Mouse (Mus musculus): ENCODE measurements at regions not wholly inside any gene's neighbourhood (a gene's known extent, or its start where the extent isn't known, plus 50 kb on each side); places are given as distances from the start of the nearest gene placed in this dataset.

- Histone ChIP-seq H3K36me3 (ENCODE audit: control insufficient read depth, insufficient read depth, low read length) (no peaks in the 10 kb centered on the region), H3K27ac (replicated peaks in 1 of 2; ENCODE audit: control insufficient read depth in 1 of 2, insufficient read depth in 1 of 2, low read depth in 2 of 2, low read length in 2 of 2) (no peak overlapping the region), H3K9ac (ENCODE audit: low read length) (no peak overlapping the region), H3K9me3 (ENCODE audit: control insufficient read depth, low read length) (no peaks in the 10 kb centered on the region), H3K4me3 (ENCODE audit: control insufficient read depth in 1 of 2, insufficient read depth in 1 of 2, low read depth in 1 of 2, low read length in 2 of 2) (no peak overlapping the region), H3K4me1 (ENCODE audit: control insufficient read depth in 2 of 2, insufficient read depth in 2 of 2, low read length in 2 of 2) (no peaks in the 10 kb centered on the region), H3K27me3 (ENCODE audit: control insufficient read depth, insufficient read depth, low read length) (no peaks in the 10 kb centered on the region), H3K4me2 (ENCODE audit: low read length) (no peak overlapping the region)
- no peak for ATAC-seq (ENCODE audit: insufficient number of reproducible peaks, insufficient read depth, low FRiP score, low read depth)
These were observed 695.7 kb upstream of the Kif18a start for GRCm38 (mm10) chr2:108584799-108585198.

DNA sequence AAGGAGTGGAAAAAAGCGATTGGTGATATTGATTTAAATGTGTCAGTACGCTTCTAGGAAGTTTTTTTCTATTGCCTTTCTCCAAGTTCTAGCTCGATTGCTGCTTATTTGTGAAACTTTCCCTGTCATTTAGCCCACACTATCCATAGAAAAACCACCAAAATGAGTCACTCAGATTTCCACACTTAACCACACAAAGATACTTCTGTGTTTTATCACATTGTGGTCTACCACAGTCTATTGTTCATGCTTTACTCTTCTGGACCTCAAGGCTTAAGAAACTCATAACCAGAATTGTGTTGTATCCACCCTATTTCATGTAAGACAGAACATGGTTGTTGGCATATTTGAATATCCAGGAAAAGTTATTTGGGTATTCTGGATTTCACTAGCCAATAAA is 687.0 kb upstream of the Kif18a start:
- ATAC-seq (ENCODE audit: insufficient number of reproducible peaks, insufficient read depth, low FRiP score, low read depth) = no peak
- H3K4me1 ChIP-seq (ENCODE audit: control insufficient read depth in 2 of 2, insufficient read depth in 2 of 2, low read length in 2 of 2) = no peaks in the 10 kb centered on the region
- H3K27me3 ChIP-seq (ENCODE audit: control insufficient read depth, insufficient read depth, low read length) = no peaks in the 10 kb centered on the region
- H3K4me2 ChIP-seq (ENCODE audit: low read length) = no peak overlapping the region
- H3K27ac ChIP-seq (replicated peaks in 1 of 2; ENCODE audit: control insufficient read depth in 1 of 2, insufficient read depth in 1 of 2, low read depth in 2 of 2, low read length in 2 of 2) = no peak overlapping the region
- no peak overlapping the region for H3K4me3 ChIP-seq (ENCODE audit: control insufficient read depth in 1 of 2, insufficient read depth in 1 of 2, low read depth in 1 of 2, low read length in 2 of 2)
- WGBS = 78% methylated on average over 3 of the region's 3 CpGs
- H3K36me3 ChIP-seq (ENCODE audit: control insufficient read depth, insufficient read depth, low read length) = no peaks in the 10 kb centered on the region
- H3K9ac ChIP-seq (ENCODE audit: low read length) = no peak overlapping the region
- H3K9me3 ChIP-seq (ENCODE audit: control insufficient read depth, low read length) = no peaks in the 10 kb centered on the region

DNA sequence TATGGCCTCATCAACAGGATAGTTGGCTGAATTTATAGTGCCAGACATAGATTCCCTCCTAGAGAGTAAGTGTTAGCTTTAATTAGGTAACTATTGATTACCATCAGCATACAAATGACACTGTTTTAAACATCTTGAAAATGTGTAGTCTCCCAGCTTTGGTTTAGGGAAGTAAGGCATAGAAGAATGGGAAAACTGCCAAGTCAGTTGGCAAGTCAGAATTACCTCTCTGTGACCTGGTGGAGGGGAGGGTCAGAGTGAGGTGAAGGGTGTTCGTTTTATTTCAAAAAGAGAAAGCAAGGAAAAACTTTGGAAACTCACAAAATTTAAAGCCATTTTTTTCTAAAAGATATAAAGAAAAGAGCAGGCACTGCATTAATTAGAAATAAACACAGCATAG is 680.2 kb upstream of the Kif18a start:
- no peaks in the 10 kb centered on the region for H3K4me1 ChIP-seq (ENCODE audit: control insufficient read depth in 2 of 2, insufficient read depth in 2 of 2, low read length in 2 of 2)
- no peak for ATAC-seq (ENCODE audit: insufficient number of reproducible peaks, insufficient read depth, low FRiP score, low read depth)
- no peak overlapping the region for H3K27ac ChIP-seq (replicated peaks in 1 of 2; ENCODE audit: control insufficient read depth in 1 of 2, insufficient read depth in 1 of 2, low read depth in 2 of 2, low read length in 2 of 2)
- H3K36me3 ChIP-seq (ENCODE audit: control insufficient read depth, insufficient read depth, low read length) = no peaks in the 10 kb centered on the region
- WGBS = 48% methylated on average over 1 of the region's 1 CpGs
- no peaks in the 10 kb centered on the region for H3K9me3 ChIP-seq (ENCODE audit: control insufficient read depth, low read length)
- no peak overlapping the region for H3K4me2 ChIP-seq (ENCODE audit: low read length)
- no peak overlapping the region for H3K9ac ChIP-seq (ENCODE audit: low read length)
- H3K4me3 ChIP-seq (ENCODE audit: control insufficient read depth in 1 of 2, insufficient read depth in 1 of 2, low read depth in 1 of 2, low read length in 2 of 2) = no peak overlapping the region
- no peaks in the 10 kb centered on the region for H3K27me3 ChIP-seq (ENCODE audit: control insufficient read depth, insufficient read depth, low read length)

- Histone ChIP-seq H3K4me3 (ENCODE audit: control insufficient read depth in 1 of 2, insufficient read depth in 1 of 2, low read depth in 1 of 2, low read length in 2 of 2) (no peak overlapping the region), H3K27me3 (ENCODE audit: control insufficient read depth, insufficient read depth, low read length) (no peaks in the 10 kb centered on the region), H3K9ac (ENCODE audit: low read length) (no peak overlapping the region), H3K4me2 (ENCODE audit: low read length) (no peak overlapping the region), H3K36me3 (ENCODE audit: control insufficient read depth, insufficient read depth, low read length) (no peaks in the 10 kb centered on the region), H3K4me1 (ENCODE audit: control insufficient read depth in 2 of 2, insufficient read depth in 2 of 2, low read length in 2 of 2) (peaks cover 0 to 7% of the 10 kb centered on the region in 2 experiments; a peak in 2 of 4 replicates), H3K9me3 (ENCODE audit: control insufficient read depth, low read length) (no peaks in the 10 kb centered on the region), H3K27ac (replicated peaks in 1 of 2; ENCODE audit: control insufficient read depth in 1 of 2, insufficient read depth in 1 of 2, low read depth in 2 of 2, low read length in 2 of 2) (no peak overlapping the region)
- ATAC-seq (ENCODE audit: insufficient number of reproducible peaks, insufficient read depth, low FRiP score, low read depth) = no peak
These were observed 661.0 kb upstream of the Kif18a start for GRCm38 (mm10) chr2:108619580-108619979.

DNA sequence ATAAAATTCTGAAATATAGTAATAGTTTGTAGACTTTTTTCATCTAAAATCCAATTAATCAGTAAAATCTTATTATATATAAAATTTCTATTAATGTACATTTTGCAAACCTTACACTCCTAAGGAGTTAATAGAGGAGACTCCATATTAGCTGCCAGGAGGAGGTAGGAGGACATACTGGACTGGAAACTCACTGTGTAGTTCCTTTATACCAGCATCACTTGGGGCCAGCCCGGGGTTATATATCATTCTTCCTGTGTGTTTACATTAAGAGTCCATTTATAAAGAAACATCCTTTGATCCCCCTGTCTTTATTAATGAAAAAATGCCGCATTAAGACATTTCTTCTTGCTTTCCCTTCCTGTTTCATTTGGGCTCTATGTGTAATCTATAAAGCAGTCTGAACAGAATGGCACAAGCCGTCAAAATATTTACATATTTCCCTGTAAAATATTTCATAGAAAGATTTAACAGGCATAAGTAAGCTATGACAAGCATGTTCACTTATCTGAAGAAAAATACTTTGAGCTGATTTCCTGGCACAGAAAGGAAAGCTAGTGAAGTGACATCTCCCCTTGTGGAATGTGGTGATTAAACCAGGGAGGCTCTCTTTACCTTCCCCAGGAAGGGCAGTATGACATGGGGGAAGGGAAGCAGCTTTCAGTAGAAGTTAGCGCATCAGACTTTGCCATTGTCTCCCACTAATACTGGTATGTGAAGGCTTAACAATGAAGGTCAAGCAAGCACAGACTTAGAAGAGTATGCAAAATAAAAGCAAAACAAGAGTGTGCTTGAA is 658.0 kb upstream of the Kif18a start:
- no peak overlapping the region for H3K4me3 ChIP-seq (ENCODE audit: control insufficient read depth in 1 of 2, insufficient read depth in 1 of 2, low read depth in 1 of 2, low read length in 2 of 2)
- H3K4me1 ChIP-seq (ENCODE audit: control insufficient read depth in 2 of 2, insufficient read depth in 2 of 2, low read length in 2 of 2) = peaks cover 0 to 7% of the 10 kb centered on the region in 2 experiments; a peak in 2 of 4 replicates
- no peaks in the 10 kb centered on the region for H3K9me3 ChIP-seq (ENCODE audit: control insufficient read depth, low read length)
- no peak overlapping the region for H3K9ac ChIP-seq (ENCODE audit: low read length)
- H3K27me3 ChIP-seq (ENCODE audit: control insufficient read depth, insufficient read depth, low read length) = no peaks in the 10 kb centered on the region
- no peaks in the 10 kb centered on the region for H3K36me3 ChIP-seq (ENCODE audit: control insufficient read depth, insufficient read depth, low read length)
- 40% methylated on average over 4 of the region's 4 CpGs for WGBS
- peak; percentile 64 for ATAC-seq (ENCODE audit: insufficient number of reproducible peaks, insufficient read depth, low FRiP score, low read depth)
- H3K27ac ChIP-seq (replicated peaks in 1 of 2; ENCODE audit: control insufficient read depth in 1 of 2, insufficient read depth in 1 of 2, low read depth in 2 of 2, low read length in 2 of 2) = peak overlapping the region; percentile 10 to 77; a peak in 2 of 4 replicates
- H3K4me2 ChIP-seq (ENCODE audit: low read length) = peak overlapping the region; percentile 5; the same call in 1 of the 2 replicates

- no peaks in the 10 kb centered on the region for H3K4me1 ChIP-seq (ENCODE audit: control insufficient read depth in 2 of 2, insufficient read depth in 2 of 2, low read length in 2 of 2)
- 75% methylated on average over 4 of the region's 4 CpGs for WGBS
- H3K36me3 ChIP-seq (ENCODE audit: control insufficient read depth, insufficient read depth, low read length) = no peaks in the 10 kb centered on the region
- H3K9me3 ChIP-seq (ENCODE audit: control insufficient read depth, low read length) = no peaks in the 10 kb centered on the region
- no peak overlapping the region for H3K4me3 ChIP-seq (ENCODE audit: control insufficient read depth in 1 of 2, insufficient read depth in 1 of 2, low read depth in 1 of 2, low read length in 2 of 2)
- no peak overlapping the region for H3K9ac ChIP-seq (ENCODE audit: low read length)
- no peak overlapping the region for H3K4me2 ChIP-seq (ENCODE audit: low read length)
- H3K27ac ChIP-seq (replicated peaks in 1 of 2; ENCODE audit: control insufficient read depth in 1 of 2, insufficient read depth in 1 of 2, low read depth in 2 of 2, low read length in 2 of 2) = no peak overlapping the region
- no peak for ATAC-seq (ENCODE audit: insufficient number of reproducible peaks, insufficient read depth, low FRiP score, low read depth)
- H3K27me3 ChIP-seq (ENCODE audit: control insufficient read depth, insufficient read depth, low read length) = no peaks in the 10 kb centered on the region
These were observed 644.9 kb upstream of the Kif18a start for GRCm38 (mm10) chr2:108635644-108636043.

- H3K4me2 ChIP-seq (ENCODE audit: low read length) = no peak overlapping the region
- H3K27ac ChIP-seq (replicated peaks in 1 of 2; ENCODE audit: control insufficient read depth in 1 of 2, insufficient read depth in 1 of 2, low read depth in 2 of 2, low read length in 2 of 2) = 0 out of 4 replicates have a peak overlapping the region, but pooled peaks of 1 of the 2 experiments have one; percentile 5
- H3K4me3 ChIP-seq (ENCODE audit: control insufficient read depth in 1 of 2, insufficient read depth in 1 of 2, low read depth in 1 of 2, low read length in 2 of 2) = no peak overlapping the region
- H3K9ac ChIP-seq (ENCODE audit: low read length) = no peak overlapping the region
- H3K36me3 ChIP-seq (ENCODE audit: control insufficient read depth, insufficient read depth, low read length) = no peaks in the 10 kb centered on the region
- H3K27me3 ChIP-seq (ENCODE audit: control insufficient read depth, insufficient read depth, low read length) = no peaks in the 10 kb centered on the region
- H3K9me3 ChIP-seq (ENCODE audit: control insufficient read depth, low read length) = no peaks in the 10 kb centered on the region
- 0 out of 4 replicates have a peak, but pooled peaks cover 0 to 3% of the 10 kb centered on the region in 2 experiments for H3K4me1 ChIP-seq (ENCODE audit: control insufficient read depth in 2 of 2, insufficient read depth in 2 of 2, low read length in 2 of 2)
- ATAC-seq (ENCODE audit: insufficient number of reproducible peaks, insufficient read depth, low FRiP score, low read depth) = no peak
- 41% methylated on average over 4 of the region's 4 CpGs for WGBS
These were observed 619.7 kb upstream of the Kif18a start for GRCm38 (mm10) chr2:108660697-108661388.

Measured in heart, embryonic 14.5 days (tissue).